Mouse (Mus musculus) layer of hippocampus, adult 2 months (tissue): Measurements from ENCODE around the gene Tmem176b. TPM values are rescaled to one million over a fixed set of nuclear protein-coding genes. Genes with fewer than 3 reads are reported as not detected.
"Not testable (repeated sequence)": the region's sequence is repeated elsewhere in the genome, so short reads cannot be mapped to it uniquely, and the experiment has no call there.

Experiments
- DNase-seq, 2 experiments: peaks; one replicate each; pipeline ENCODE4 v3.0.0; 2022; ENCODE audit warnings: low spot score in 2 of 2
- H3K27ac ChIP-seq: fragments of 200-600 bp; 2 replicates; pipeline ENCODE4 v1.8.1; 2022
- H3K4me3 ChIP-seq: fragments of 200-600 bp; 2 replicates; pipeline ENCODE4 v1.8.1; 2022; ENCODE audit warnings: mild to moderate bottlenecking
- CTCF ChIP-seq: fragments of 200-600 bp; conservative IDR thresholded peaks from 2 replicates; pipeline ENCODE4 v1.8.1; 2022; ENCODE audit warnings: antibody characterized with exemption, mild to moderate bottlenecking, moderate library complexity
- long read RNA-seq, 2 experiments: library from polyadenylated mRNA; stranded (forward); transcript quantifications; one replicate each; pipeline ENCODE4 v2.0.0; 2021; ENCODE audit warnings: borderline mapping rate in 2 of 2
- total RNA-seq, 2 experiments: library from RNA; stranded (reverse); gene quantifications; 2 replicates each; pipeline ENCODE4 v1.2.3; 2021

Gene Tmem176b
- total RNA-seq: 10 to 100 TPM; 51.4 to 57.1 TPM
- long read RNA-seq, experiment 1, transcript Tmem176b-209 (7 exons, 986 nt): minor isoform, 9 of 29 reads
- long read RNA-seq, experiment 1, transcript Tmem176b-203 (7 exons, 1,414 nt): major isoform, 10 of 29 reads
- long read RNA-seq, experiment 1, partial matches to known transcripts: 1 of 29 reads
- long read RNA-seq, experiment 1, other reads (novel, unspliced or antisense): 5 of 29 reads
- long read RNA-seq, experiment 2, transcript Tmem176b-203 (7 exons, 1,414 nt): major isoform, 14 of 35 reads
- long read RNA-seq, experiment 2, transcript Tmem176b-209 (7 exons, 986 nt): minor isoform, 9 of 35 reads
- long read RNA-seq, experiment 2, partial matches to known transcripts: 2 of 35 reads
- long read RNA-seq, experiment 2, other reads (novel, unspliced or antisense): 5 of 35 reads

GRCm38 (mm10) chr6:48840973-48841625, at the start of gene Tmem176b:
Gene Tmem176b, minus strand, starts transcription at chr6:48841496.
- Histone ChIP-seq H3K4me3 (peak within 1 kb of the TSS; percentile 53), H3K27ac (peak within 1 kb of the TSS; percentile 86)
- peak; percentile 80 to 82 for DNase-seq
- TF ChIP-seq CTCF: no peak

DNA sequence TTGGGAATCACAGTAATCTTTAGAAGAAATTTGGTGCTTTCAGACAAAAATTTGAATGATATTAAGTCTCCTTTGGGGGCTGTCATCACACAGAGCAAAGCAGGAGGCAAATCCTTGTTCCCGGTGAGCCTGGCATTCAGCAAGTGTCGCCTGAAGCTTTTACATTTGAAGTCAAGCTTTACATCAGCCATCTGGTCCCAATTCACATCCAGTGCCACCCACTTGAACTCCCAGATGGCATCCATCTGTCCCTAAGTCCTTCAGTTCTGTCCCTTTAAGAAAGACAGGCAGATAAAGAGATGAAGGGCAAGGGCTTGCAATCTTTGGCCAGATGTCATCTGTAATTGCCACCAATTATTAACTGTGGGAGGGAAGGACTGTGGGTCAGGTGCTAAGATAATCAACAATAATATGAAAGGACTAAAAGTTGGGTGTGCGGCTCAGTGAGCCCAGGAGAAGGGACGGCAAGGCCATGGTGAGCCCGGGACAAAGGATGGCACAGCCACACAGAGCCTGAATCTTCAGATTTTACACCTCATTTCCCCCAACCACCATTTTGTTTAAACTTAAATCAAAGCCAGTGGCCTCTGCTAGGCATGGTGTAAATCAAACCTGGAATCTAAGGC, 35.3 kb upstream of the Tmem176b start:
- no peak for TF ChIP-seq CTCF
- peak; percentile 14 to 24 for DNase-seq
- Histone ChIP-seq H3K4me3 (no peak overlapping the region), H3K27ac (no peak overlapping the region)

GRCm38 (mm10) chr6:48875515-48875914, 34.2 kb upstream of the Tmem176b start:
- no peak overlapping the region for H3K4me3 ChIP-seq
- DNase-seq: no peak
- no peak overlapping the region for H3K27ac ChIP-seq
- no peak for TF ChIP-seq CTCF

GRCm38 (mm10) chr6:48874576-48874975, 33.3 kb upstream of the Tmem176b start:
- no peak for DNase-seq
- H3K4me3 ChIP-seq: no peak overlapping the region
- no peak for TF ChIP-seq CTCF
- no peak overlapping the region for H3K27ac ChIP-seq

DNA sequence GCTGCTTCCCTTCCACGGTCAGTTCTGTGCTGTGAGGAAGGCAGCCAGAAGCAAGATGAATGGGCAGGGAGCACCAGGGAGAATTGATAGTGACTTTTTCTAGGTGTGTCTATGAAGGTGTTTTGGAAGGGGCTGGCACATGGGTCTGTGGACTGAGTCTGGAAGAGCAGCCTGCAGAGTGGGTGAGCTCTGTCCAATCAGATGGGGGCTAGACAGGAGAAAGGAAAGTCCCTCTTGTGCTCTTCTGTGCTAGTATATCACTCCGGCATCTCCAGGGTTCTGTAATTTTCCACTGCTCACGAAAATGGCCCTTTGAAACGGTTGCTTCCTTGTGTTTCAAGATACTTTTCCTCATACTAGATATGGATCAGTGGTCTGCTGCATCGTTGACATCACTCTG, 31.3 kb upstream of the Tmem176b start, which contains the start of gene Aoc1:
Aoc1 (plus strand) TSS at position 301 of the 400 bp plus-strand sequence.
- DNase-seq: no peak
- H3K27ac ChIP-seq: no peak within 1 kb of the TSS
- no peak within 1 kb of the TSS for H3K4me3 ChIP-seq
- TF ChIP-seq CTCF: no peak

DNA sequence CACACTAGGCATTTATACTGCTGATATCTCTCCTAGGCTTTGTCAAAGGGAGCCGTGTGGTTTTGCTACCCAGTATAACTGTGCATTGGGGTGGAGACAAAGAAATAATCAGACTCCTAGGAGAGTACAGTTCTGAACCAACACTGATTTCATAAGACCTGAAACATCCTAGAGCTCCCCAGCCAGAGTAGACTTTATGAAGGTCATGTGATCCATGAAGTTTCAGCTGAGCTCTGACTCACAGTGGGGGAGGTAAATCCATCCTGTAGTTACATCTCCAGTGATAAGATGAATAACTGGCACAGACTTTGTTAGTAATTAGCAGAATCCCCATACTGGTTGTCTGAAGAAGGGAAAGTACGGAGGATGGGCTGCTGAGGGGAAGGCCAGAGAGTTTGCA, 28.5 kb upstream of the Tmem176b start:
- H3K4me3 ChIP-seq: no peak overlapping the region
- TF ChIP-seq CTCF: no peak
- no peak for DNase-seq
- H3K27ac ChIP-seq: no peak overlapping the region

DNA sequence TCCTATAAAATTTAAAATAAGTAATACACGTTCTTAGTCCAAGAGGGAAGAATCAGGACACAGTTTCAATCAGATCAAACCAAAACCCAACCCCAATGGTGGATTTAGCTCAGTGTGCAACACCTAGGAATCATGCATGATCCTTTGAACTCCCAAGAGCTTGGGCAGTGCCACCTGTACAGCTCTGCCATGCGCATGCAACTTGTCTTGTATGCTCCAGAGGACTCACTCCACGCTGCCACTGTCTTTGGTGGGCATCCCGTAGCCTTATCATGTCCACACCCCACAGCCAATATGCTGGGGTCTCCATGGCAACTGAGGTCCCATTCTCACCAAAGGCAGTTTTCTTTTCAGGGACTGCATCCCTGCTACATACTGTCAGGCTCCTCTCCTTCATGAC, 25.9 kb upstream of the Tmem176b start:
- H3K27ac ChIP-seq: no peak overlapping the region
- no peak for DNase-seq
- no peak for TF ChIP-seq CTCF

DNA sequence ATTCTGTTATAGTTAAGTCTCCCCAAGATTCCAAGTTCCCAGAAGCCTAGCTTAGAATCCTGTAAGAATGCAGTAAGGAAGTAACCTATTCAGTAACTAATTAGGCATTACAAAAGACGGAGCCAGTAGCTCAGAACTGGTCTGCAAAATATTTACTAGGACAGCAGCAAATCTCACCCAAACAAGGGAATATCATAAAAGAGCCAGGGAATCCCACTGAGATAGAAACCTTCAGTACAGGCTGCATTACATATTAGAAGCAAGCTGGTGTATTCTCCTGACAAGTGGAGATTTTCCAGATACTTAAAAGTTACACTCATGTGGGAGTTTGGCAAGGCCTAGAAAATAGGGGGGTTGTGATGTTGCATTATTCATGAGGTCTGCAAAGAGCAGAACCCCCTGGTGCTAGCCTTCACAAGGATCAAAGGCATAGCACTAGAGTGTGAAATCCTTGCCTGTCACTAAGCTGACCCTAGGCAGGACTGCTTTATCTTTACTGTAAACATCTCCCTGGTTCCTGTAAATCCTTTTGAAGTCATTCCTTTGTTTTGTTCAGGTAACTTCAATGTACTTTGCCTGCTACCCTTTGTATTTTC, 25.2 kb upstream of the Tmem176b start:
- not testable (repeated sequence) for DNase-seq, H3K4me3 ChIP-seq, H3K27ac ChIP-seq

More for the DNA sequence above, 25.9 kb upstream of the Tmem176b start:
- H3K4me3 ChIP-seq: no peak overlapping the region

GRCm38 (mm10) chr6:48865152-48865745, 24.0 kb upstream of the Tmem176b start:
- no peak for TF ChIP-seq CTCF
- DNase-seq: no peak
- Histone ChIP-seq H3K4me3 (no peak overlapping the region), H3K27ac (no peak overlapping the region)

- DNase-seq: no peak
- no peak for TF ChIP-seq CTCF
- no peak overlapping the region for H3K27ac ChIP-seq
- no peak overlapping the region for H3K4me3 ChIP-seq
These were observed 23.4 kb upstream of the Tmem176b start for GRCm38 (mm10) chr6:48864723-48865122.

GRCm38 (mm10) chr6:48864181-48864580, 22.9 kb upstream of the Tmem176b start:
- DNase-seq: no peak
- H3K4me3 ChIP-seq: no peak overlapping the region
- H3K27ac ChIP-seq: no peak overlapping the region
- TF ChIP-seq CTCF: no peak

GRCm38 (mm10) chr6:48863488-48863887, 22.2 kb upstream of the Tmem176b start:
- no peak for TF ChIP-seq CTCF
- H3K27ac ChIP-seq: no peak overlapping the region
- DNase-seq: no peak
- H3K4me3 ChIP-seq: no peak overlapping the region

DNA sequence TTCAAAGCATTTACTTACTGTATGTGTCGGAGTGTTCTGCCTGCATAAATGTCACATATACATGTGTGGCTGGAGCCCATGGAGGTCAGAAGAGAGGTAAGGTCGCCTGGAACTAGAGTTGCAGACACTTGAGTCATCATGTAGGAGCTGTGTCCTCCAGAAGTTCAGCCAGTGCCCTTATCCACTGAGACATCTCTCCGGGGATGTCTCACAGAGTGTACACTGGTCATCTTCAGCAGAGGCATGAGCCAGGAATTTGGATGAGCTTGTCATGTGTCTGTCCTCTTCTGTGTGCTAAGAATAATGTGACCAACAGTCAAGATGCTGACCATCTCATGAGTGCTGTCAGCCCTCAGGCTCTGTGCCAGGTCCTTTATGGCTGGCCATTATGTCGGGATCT, 21.5 kb upstream of the Tmem176b start:
- TF ChIP-seq CTCF: no peak
- DNase-seq: no peak
- Histone ChIP-seq H3K4me3 (no peak overlapping the region), H3K27ac (no peak overlapping the region)
